Mouse (Mus musculus) liver, embryonic 16.5 days (tissue): ENCODE results near the gene Ptch1. TPM values are rescaled to one million over a fixed set of nuclear protein-coding genes. Genes with fewer than 3 reads are reported as not detected.

Experiments
- ATAC-seq: fragments of 200-750 bp; cut with Nextera tagmentation; 2 replicates; pipeline ENCODE4 v1.8.0; 2017; ENCODE audit warnings: low read depth, mild to moderate bottlenecking, moderate number of reproducible peaks, moderate library complexity
- H3K27ac ChIP-seq: fragments of 300-500 bp; sonication (generic); 2 replicates; pipeline ENCODE4 v1.5.1; 2014; ENCODE audit warnings: mild to moderate bottlenecking, low read length
- H3K27me3 ChIP-seq: fragments of 300-500 bp; sonication (generic); 2 replicates; pipeline ENCODE4 v1.6.1; 2014; ENCODE audit warnings: low read depth, low read length, mixed read lengths; ENCODE audit not compliant: control insufficient read depth, insufficient read depth
- H3K36me3 ChIP-seq: fragments of 300-500 bp; sonication (generic); 2 replicates; pipeline ENCODE4 v1.6.1; 2014; ENCODE audit warnings: mild to moderate bottlenecking; ENCODE audit not compliant: control insufficient read depth, insufficient read depth
- H3K4me1 ChIP-seq: fragments of 300-500 bp; sonication (generic); 2 replicates; pipeline ENCODE4 v1.6.1; 2014; ENCODE audit warnings: low read depth, low read length, mixed read lengths; ENCODE audit not compliant: control insufficient read depth
- H3K4me2 ChIP-seq: fragments of 300-500 bp; sonication (generic); 2 replicates; pipeline ENCODE4 v1.6.1; 2014; ENCODE audit warnings: low read depth, low read length, mixed read lengths
- H3K4me3 ChIP-seq: fragments of 300-500 bp; sonication (generic); 2 replicates; pipeline ENCODE4 v1.5.1; 2014; ENCODE audit warnings: low read depth, mild to moderate bottlenecking, low read length
- H3K9ac ChIP-seq: fragments of 300-500 bp; sonication (generic); 2 replicates; pipeline ENCODE4 v1.6.1; 2014; ENCODE audit warnings: low read depth, low read length
- H3K9me3 ChIP-seq: fragments of 300-500 bp; sonication (generic); replicated peaks from 2 replicates; pipeline ENCODE4 v1.6.1; 2016; ENCODE audit warnings: low read length; ENCODE audit not compliant: control insufficient read depth
- WGBS: fragments of 180-500 bp; shearing (Covaris S2); extraction: QIAGEN DNeasy Blood & Tissue Kit; methylation state at CpG from one replicate; pipeline ENCODE4 v1.1.7; 2014; ENCODE audit not compliant: insufficient replicate concordance; 5-methylcytosine and 5-hydroxymethylcytosine counted together
- polyA plus RNA-seq: library from polyadenylated mRNA; unstranded; fragments of >200 nt; fragmentation: Nextera tagmentation; extraction: Ambion mirVana; gene quantifications from 2 replicates; pipeline ENCODE4 v1.2.1, GENCODE M21; 2015

The Ptch1 gene
- polyA plus RNA-seq, 1 experiment from 2014 or later = 3.1 TPM

GRCm38 (mm10) chr13:63565320-63566017 lies 7.9 kb downstream of the Ptch1 start:
- peak overlapping the region; percentile 97 for H3K4me2 ChIP-seq
- H3K9ac ChIP-seq = peak overlapping the region; percentile 80
- H3K27ac ChIP-seq = peak overlapping the region; percentile 83
- H3K9me3 ChIP-seq = no peaks in the 10 kb centered on the region
- H3K4me3 ChIP-seq = peak overlapping the region; percentile 86
- no peaks in the 10 kb centered on the region; the same call in 1 of the 2 replicates for H3K36me3 ChIP-seq
- ATAC-seq = peak; percentile 3; the same call in 1 of the 2 replicates
- WGBS = under 1% methylated on average over 79 of the region's 99 CpGs
- H3K27me3 ChIP-seq = peaks cover 17% of the 10 kb centered on the region
- peaks cover 25% of the 10 kb centered on the region for H3K4me1 ChIP-seq

DNA sequence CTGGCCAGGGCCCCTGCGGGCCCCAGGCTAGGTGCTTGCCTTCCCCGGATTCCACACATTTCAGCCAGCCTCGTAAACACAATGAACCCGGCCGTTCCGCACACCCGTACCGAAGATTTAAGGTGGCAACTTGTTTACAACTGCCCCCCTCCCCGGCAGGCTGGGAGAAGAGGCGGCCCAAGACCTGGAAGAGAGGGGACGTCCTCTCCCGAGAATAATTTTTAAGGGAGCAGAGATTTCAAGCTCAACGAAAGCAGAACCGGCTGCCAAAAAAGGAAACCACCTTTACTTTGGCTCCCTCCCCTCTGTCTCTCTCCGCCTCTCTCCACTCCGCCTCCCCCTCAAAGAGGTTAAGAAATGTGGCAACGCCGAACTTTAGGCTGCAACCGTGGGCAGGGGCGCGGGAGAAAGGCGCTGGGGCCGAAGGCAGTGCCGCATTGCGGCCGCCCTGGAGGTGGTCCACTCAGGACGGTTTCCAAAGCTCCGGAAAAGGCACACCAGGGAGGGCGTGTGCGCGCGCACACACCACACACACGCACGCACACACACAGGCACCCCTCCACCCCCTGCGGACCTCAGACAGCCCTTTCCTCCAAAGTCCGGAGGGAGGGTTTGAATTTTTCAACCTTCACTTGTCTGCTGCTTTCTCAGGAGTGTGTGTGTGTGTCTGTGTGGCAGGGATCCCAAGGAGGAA lies 8.6 kb downstream of the Ptch1 start:
- peaks cover 10% of the 10 kb centered on the region for H3K27me3 ChIP-seq
- peaks cover 25% of the 10 kb centered on the region for H3K4me1 ChIP-seq
- peak overlapping the region; percentile 80 for H3K9ac ChIP-seq
- 0% methylated on average over 36 of the region's 36 CpGs for WGBS
- H3K27ac ChIP-seq = peak overlapping the region; percentile 83
- H3K36me3 ChIP-seq = no peaks in the 10 kb centered on the region; the same call in 1 of the 2 replicates
- no peaks in the 10 kb centered on the region for H3K9me3 ChIP-seq
- H3K4me2 ChIP-seq = peak overlapping the region; percentile 97
- H3K4me3 ChIP-seq = peak overlapping the region; percentile 86
- peak; percentile 27 for ATAC-seq

DNA sequence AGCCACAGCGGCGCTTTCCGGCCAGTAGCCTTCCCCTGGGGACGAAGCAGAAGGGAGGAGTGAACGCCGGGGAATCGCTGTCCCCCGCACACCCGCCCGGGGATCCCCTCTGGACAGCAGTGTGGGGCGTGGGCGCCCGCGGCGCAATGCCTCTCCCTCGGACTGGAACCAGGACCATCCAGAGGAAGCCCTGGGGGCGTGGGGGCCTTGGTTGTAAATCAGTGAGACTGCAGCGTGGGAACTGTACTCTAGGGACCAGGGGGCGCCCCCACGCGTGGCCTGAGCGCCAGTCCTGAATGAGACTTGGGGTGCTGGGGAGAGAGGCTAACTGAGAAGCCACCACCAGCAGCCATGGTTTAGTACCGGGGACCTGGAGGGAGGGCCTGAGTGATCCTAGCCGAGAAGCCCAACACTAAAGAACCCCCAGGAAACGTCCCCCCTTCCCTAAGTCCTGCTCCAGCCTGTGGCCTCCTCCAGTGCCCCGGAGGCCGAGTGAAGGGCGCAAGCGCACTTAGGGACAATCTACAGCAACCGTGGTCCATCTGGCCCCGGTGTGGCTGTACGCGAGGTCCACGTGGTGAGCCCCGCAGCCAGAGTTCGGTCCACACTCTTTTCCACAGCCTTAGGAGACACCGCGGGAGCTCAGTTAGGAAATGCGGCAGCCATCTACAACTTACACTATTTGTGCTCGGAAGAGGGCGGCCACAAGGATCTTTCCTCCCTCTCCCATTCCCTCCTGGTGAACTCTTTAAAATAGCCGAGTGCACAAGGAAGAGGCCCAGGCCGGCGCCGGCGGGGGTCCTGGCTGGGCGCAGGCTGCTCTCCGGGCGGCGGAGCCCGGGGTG lies 9.4 kb downstream of the Ptch1 start:
- H3K27ac ChIP-seq = peak overlapping the region; percentile 83
- peak overlapping the region; percentile 86 for H3K4me3 ChIP-seq
- H3K36me3 ChIP-seq = no peaks in the 10 kb centered on the region; the same call in 1 of the 2 replicates
- H3K9ac ChIP-seq = peak overlapping the region; percentile 80
- peak overlapping the region; percentile 97 for H3K4me2 ChIP-seq
- no peaks in the 10 kb centered on the region for H3K9me3 ChIP-seq
- ATAC-seq = no peak
- WGBS = under 1% methylated on average over 51 of the region's 51 CpGs
- H3K27me3 ChIP-seq = peaks cover 4% of the 10 kb centered on the region
- peaks cover 31% of the 10 kb centered on the region for H3K4me1 ChIP-seq

DNA sequence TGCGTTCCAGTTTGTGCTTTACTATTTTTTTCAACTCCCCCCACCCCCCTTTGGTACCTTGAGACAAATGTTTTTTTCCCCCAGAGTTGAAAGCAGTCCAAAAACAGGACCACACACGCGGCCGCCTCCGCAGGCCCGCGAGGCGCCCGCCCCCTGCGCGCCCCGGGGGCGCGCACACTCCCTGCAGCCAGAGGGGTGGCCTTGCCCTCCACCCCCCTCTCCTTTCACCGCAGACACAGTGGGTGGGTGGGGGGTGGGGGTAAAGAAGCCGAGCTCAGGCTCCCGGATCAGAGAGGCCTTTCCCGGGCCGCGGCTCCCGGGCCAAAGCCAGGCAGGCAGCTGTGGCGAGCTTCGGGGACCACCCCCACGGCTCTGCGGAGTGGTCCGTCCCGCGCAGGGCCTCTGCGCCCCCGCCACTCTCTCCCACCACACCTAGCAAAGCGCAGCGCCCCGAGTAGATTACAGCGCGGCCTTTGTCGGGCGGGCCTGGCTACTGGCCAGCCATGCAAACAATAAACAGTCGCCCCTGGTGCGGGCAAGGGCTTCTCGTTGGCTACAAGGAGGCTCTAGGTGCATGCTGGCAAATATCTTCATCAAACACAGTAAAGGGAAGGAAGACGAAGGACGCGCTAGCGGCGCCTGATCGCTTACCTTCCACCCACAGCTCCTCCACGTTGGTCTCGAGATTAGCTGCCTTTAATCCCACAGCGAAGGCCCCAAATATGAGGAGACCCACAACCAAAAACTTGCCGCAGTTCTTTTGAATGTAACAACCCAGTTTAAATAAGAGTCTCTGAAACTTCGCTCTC lies 10.2 kb downstream of the Ptch1 start:
- ATAC-seq = peak; percentile 59

GRCm38 (mm10) chr13:63562141-63562971 lies 11.0 kb downstream of the Ptch1 start:
- peak overlapping the region; percentile 83 for H3K27ac ChIP-seq
- H3K9me3 ChIP-seq = no peaks in the 10 kb centered on the region
- ATAC-seq = no peak
- H3K9ac ChIP-seq = peak overlapping the region; percentile 80
- peak overlapping the region; percentile 86 for H3K4me3 ChIP-seq
- peak overlapping the region; percentile 97 for H3K4me2 ChIP-seq
- no peaks in the 10 kb centered on the region; the same call in 1 of the 2 replicates for H3K36me3 ChIP-seq
- peaks cover 34% of the 10 kb centered on the region for H3K4me1 ChIP-seq
- no peaks in the 10 kb centered on the region for H3K27me3 ChIP-seq
- WGBS = under 1% methylated on average over 7 of the region's 7 CpGs

More for the DNA sequence above, 10.2 kb downstream of the Ptch1 start:
- H3K36me3 ChIP-seq = no peaks in the 10 kb centered on the region; the same call in 1 of the 2 replicates
- H3K9ac ChIP-seq = peak overlapping the region; percentile 80
- H3K4me3 ChIP-seq = peak overlapping the region; percentile 86
- no peaks in the 10 kb centered on the region for H3K9me3 ChIP-seq
- H3K27ac ChIP-seq = peak overlapping the region; percentile 83
- peak overlapping the region; percentile 97 for H3K4me2 ChIP-seq
- WGBS = under 1% methylated on average over 51 of the region's 51 CpGs
- peaks cover 29% of the 10 kb centered on the region for H3K4me1 ChIP-seq
- no peaks in the 10 kb centered on the region for H3K27me3 ChIP-seq

- H3K4me3 ChIP-seq = no peak overlapping the region
- H3K36me3 ChIP-seq = no peaks in the 10 kb centered on the region; the same call in 1 of the 2 replicates
- H3K4me1 ChIP-seq = peaks cover 33% of the 10 kb centered on the region
- H3K4me2 ChIP-seq = no peak overlapping the region
- ATAC-seq = no peak
- no peaks in the 10 kb centered on the region for H3K27me3 ChIP-seq
- no peak overlapping the region for H3K27ac ChIP-seq
- H3K9ac ChIP-seq = no peak overlapping the region
- WGBS = 56% methylated on average over 8 of the region's 8 CpGs
- no peaks in the 10 kb centered on the region for H3K9me3 ChIP-seq
Measured at GRCm38 (mm10) chr13:63558297-63558890, 15.0 kb downstream of the Ptch1 start.

DNA sequence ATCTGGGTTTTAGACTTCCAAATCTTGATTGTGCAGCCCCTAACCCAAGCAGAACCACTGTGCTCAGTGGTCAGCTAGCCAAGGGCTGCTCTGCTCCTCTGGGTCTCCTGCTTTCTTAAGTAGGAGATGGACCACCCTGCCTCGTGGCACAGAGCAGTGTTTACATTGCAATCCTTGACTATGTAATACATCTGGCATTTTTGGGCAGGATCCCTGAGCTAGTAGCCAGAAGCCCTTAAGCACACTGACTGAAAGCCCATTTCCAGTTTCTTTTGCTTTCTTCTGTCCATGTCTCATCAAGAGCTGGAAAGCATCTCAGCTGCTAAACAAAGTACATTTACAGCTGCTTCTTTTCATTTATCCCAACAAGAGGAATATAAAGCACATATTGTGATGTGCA lies 17.0 kb downstream of the Ptch1 start:
- H3K9ac ChIP-seq = no peak overlapping the region

More for the DNA sequence above, 17.0 kb downstream of the Ptch1 start:
- Histone ChIP-seq H3K4me1 (peaks cover 27% of the 10 kb centered on the region), H3K27ac (no peak overlapping the region), H3K4me3 (no peak overlapping the region), H3K36me3 (no peaks in the 10 kb centered on the region; the same call in 1 of the 2 replicates), H3K4me2 (no peak overlapping the region), H3K27me3 (no peaks in the 10 kb centered on the region), H3K9me3 (no peaks in the 10 kb centered on the region)
- ATAC-seq = no peak
- 45% methylated on average over 1 of the region's 1 CpGs for WGBS
